Mouse (Mus musculus) forebrain, embryonic 13.5 days (tissue): Measurements from ENCODE around the gene Iqck. TPM values are rescaled to one million over a fixed set of nuclear protein-coding genes. Genes with fewer than 3 reads are reported as not detected.
A peak's percentile ranks its signal among the peaks of the same experiment; 100 is the strongest.

Source experiments
- ATAC-seq: fragments of 200-750 bp; cut with Nextera tagmentation; 2 replicates; pipeline ENCODE4 v1.8.0; 2017
- H3K27ac ChIP-seq: fragments of 300-500 bp; sonication (generic); 2 replicates; pipeline ENCODE4 v1.5.1; 2015; ENCODE audit warnings: inconsistent platforms, mild to moderate bottlenecking, moderate library complexity
- H3K27me3 ChIP-seq: fragments of 300-500 bp; sonication (generic); 2 replicates; pipeline ENCODE4 v1.6.1; 2015; ENCODE audit warnings: mild to moderate bottlenecking, inconsistent platforms
- H3K36me3 ChIP-seq: fragments of 300-500 bp; sonication (generic); 2 replicates; pipeline ENCODE4 v1.6.1; 2015; ENCODE audit warnings: mild to moderate bottlenecking, inconsistent platforms; ENCODE audit not compliant: poor library complexity, severe bottlenecking
- H3K4me1 ChIP-seq: fragments of 300-500 bp; sonication (generic); 2 replicates; pipeline ENCODE4 v1.6.1; 2015; ENCODE audit warnings: inconsistent platforms
- H3K4me2 ChIP-seq: fragments of 300-500 bp; sonication (generic); 2 replicates; pipeline ENCODE4 v1.6.1; 2015; ENCODE audit warnings: inconsistent platforms, mild to moderate bottlenecking, moderate library complexity
- H3K4me3 ChIP-seq: fragments of 300-500 bp; sonication (generic); 2 replicates; pipeline ENCODE4 v1.5.1; 2015; ENCODE audit warnings: mild to moderate bottlenecking, inconsistent platforms
- H3K9ac ChIP-seq: fragments of 300-500 bp; sonication (generic); 2 replicates; pipeline ENCODE4 v1.6.1; 2015; ENCODE audit warnings: mild to moderate bottlenecking, inconsistent platforms
- H3K9me3 ChIP-seq: fragments of 300-500 bp; sonication (generic); replicated peaks from 2 replicates; pipeline ENCODE4 v1.6.1; 2016; ENCODE audit warnings: inconsistent platforms
- WGBS: fragments of 180-500 bp; shearing (Covaris S2); methylation state at CpG from one replicate; pipeline ENCODE4 v1.1.7; 2015; 5-methylcytosine and 5-hydroxymethylcytosine counted together
- polyA plus RNA-seq: library from polyadenylated mRNA; unstranded; fragments of >200 nt; fragmentation: Nextera tagmentation; extraction: Ambion mirVana; gene quantifications from 2 replicates; pipeline ENCODE4 v1.2.1, GENCODE M21; 2015

Iqck gene
- polyA plus RNA-seq, 1 experiment from 2014 or later = 3.1 TPM

GRCm38 (mm10) chr7:118827975-118828416 lies 27.6 kb upstream of the Iqck start:
- no peak overlapping the region for H3K9ac ChIP-seq
- H3K4me3 ChIP-seq = no peak overlapping the region
- no peak overlapping the region for H3K27ac ChIP-seq
- peaks cover 46% of the 10 kb centered on the region for H3K36me3 ChIP-seq
- H3K9me3 ChIP-seq = no peaks in the 10 kb centered on the region
- peak; percentile 53; the same call in 1 of the 2 replicates for ATAC-seq
- H3K4me2 ChIP-seq = no peak overlapping the region
- H3K27me3 ChIP-seq = no peaks in the 10 kb centered on the region
- H3K4me1 ChIP-seq = peaks cover 10% of the 10 kb centered on the region; the same call in 1 of the 2 replicates
- WGBS = 4% methylated on average over 5 of the region's 5 CpGs

GRCm38 (mm10) chr7:118837901-118838300 lies 17.7 kb upstream of the Iqck start:
- Histone ChIP-seq H3K9ac (no peak overlapping the region), H3K27ac (no peak overlapping the region), H3K36me3 (peaks cover 98% of the 10 kb centered on the region), H3K4me2 (no peak overlapping the region), H3K4me1 (peaks cover 13% of the 10 kb centered on the region), H3K27me3 (no peaks in the 10 kb centered on the region), H3K9me3 (no peaks in the 10 kb centered on the region), H3K4me3 (no peak overlapping the region)
- no peak for ATAC-seq
- WGBS = 91% methylated on average over 5 of the region's 5 CpGs

GRCm38 (mm10) chr7:118841030-118841745 lies 14.4 kb upstream of the Iqck start:
- Histone ChIP-seq H3K4me2 (no peak overlapping the region), H3K36me3 (peaks cover 98% of the 10 kb centered on the region), H3K27ac (peak overlapping the region; percentile 35), H3K9me3 (no peaks in the 10 kb centered on the region), H3K9ac (no peak overlapping the region), H3K4me1 (peaks cover 13% of the 10 kb centered on the region), H3K27me3 (no peaks in the 10 kb centered on the region), H3K4me3 (no peak overlapping the region)
- WGBS = 74% methylated on average over 8 of the region's 8 CpGs
- 0 out of 2 replicates have a peak, but pooled peaks have one; percentile 30 for ATAC-seq

- H3K9ac ChIP-seq = no peak overlapping the region
- no peak overlapping the region for H3K4me3 ChIP-seq
- no peak overlapping the region for H3K4me2 ChIP-seq
- no peaks in the 10 kb centered on the region for H3K9me3 ChIP-seq
- 0 out of 2 replicates have a peak overlapping the region, but pooled peaks have one; percentile 35 for H3K27ac ChIP-seq
- 77% methylated on average over 1 of the region's 1 CpGs for WGBS
- H3K36me3 ChIP-seq = peaks cover 98% of the 10 kb centered on the region
- peak; percentile 50; the same call in 1 of the 2 replicates for ATAC-seq
- H3K4me1 ChIP-seq = peaks cover 13% of the 10 kb centered on the region
- no peaks in the 10 kb centered on the region for H3K27me3 ChIP-seq
Measured at GRCm38 (mm10) chr7:118841796-118842195, 13.8 kb upstream of the Iqck start.

GRCm38 (mm10) chr7:118842938-118843337 lies 12.6 kb upstream of the Iqck start:
- H3K36me3 ChIP-seq = peaks cover 98% of the 10 kb centered on the region
- H3K9me3 ChIP-seq = no peaks in the 10 kb centered on the region
- H3K27me3 ChIP-seq = no peaks in the 10 kb centered on the region
- H3K4me3 ChIP-seq = no peak overlapping the region
- no peak for ATAC-seq
- H3K27ac ChIP-seq = no peak overlapping the region
- 78% methylated on average over 4 of the region's 4 CpGs for WGBS
- peaks cover 13% of the 10 kb centered on the region for H3K4me1 ChIP-seq
- no peak overlapping the region for H3K4me2 ChIP-seq
- no peak overlapping the region for H3K9ac ChIP-seq

GRCm38 (mm10) chr7:118845141-118845540 lies 10.4 kb upstream of the Iqck start:
- Histone ChIP-seq H3K9ac (no peak overlapping the region), H3K4me3 (no peak overlapping the region), H3K36me3 (peaks cover 99% of the 10 kb centered on the region), H3K9me3 (no peaks in the 10 kb centered on the region), H3K4me1 (peaks cover 13% of the 10 kb centered on the region), H3K4me2 (no peak overlapping the region), H3K27me3 (no peaks in the 10 kb centered on the region), H3K27ac (no peak overlapping the region)
- WGBS = 90% methylated on average over 5 of the region's 5 CpGs
- no peak for ATAC-seq

- H3K27ac ChIP-seq = no peak overlapping the region
- peaks cover 14% of the 10 kb centered on the region for H3K4me1 ChIP-seq
- H3K9me3 ChIP-seq = no peaks in the 10 kb centered on the region
- H3K36me3 ChIP-seq = peaks cover 100% of the 10 kb centered on the region
- H3K9ac ChIP-seq = no peak overlapping the region
- WGBS = 94% methylated on average over 4 of the region's 4 CpGs
- H3K27me3 ChIP-seq = no peaks in the 10 kb centered on the region
- ATAC-seq = no peak
- H3K4me2 ChIP-seq = no peak overlapping the region
- H3K4me3 ChIP-seq = no peak overlapping the region
Measured at GRCm38 (mm10) chr7:118846329-118846728, 9.2 kb upstream of the Iqck start.

- Histone ChIP-seq H3K4me2 (no peak overlapping the region), H3K9me3 (no peaks in the 10 kb centered on the region), H3K4me1 (peaks cover 8% of the 10 kb centered on the region), H3K9ac (no peak overlapping the region), H3K4me3 (no peak overlapping the region), H3K27ac (no peak overlapping the region), H3K27me3 (no peaks in the 10 kb centered on the region), H3K36me3 (peaks cover 98% of the 10 kb centered on the region)
- ATAC-seq = no peak
- 87% methylated on average over 10 of the region's 10 CpGs for WGBS
Measured at GRCm38 (mm10) chr7:118848796-118849195, 6.8 kb upstream of the Iqck start.

- H3K4me2 ChIP-seq = no peak overlapping the region
- no peaks in the 10 kb centered on the region for H3K27me3 ChIP-seq
- no peak overlapping the region for H3K9ac ChIP-seq
- ATAC-seq = no peak
- H3K36me3 ChIP-seq = peaks cover 89% of the 10 kb centered on the region
- peaks cover 17% of the 10 kb centered on the region for H3K4me1 ChIP-seq
- H3K9me3 ChIP-seq = no peaks in the 10 kb centered on the region
- 95% methylated on average over 5 of the region's 5 CpGs for WGBS
- no peak overlapping the region for H3K27ac ChIP-seq
- H3K4me3 ChIP-seq = no peak overlapping the region
Measured at GRCm38 (mm10) chr7:118849543-118850250, 5.9 kb upstream of the Iqck start.

- Histone ChIP-seq H3K36me3 (peaks cover 79% of the 10 kb centered on the region), H3K27me3 (no peaks in the 10 kb centered on the region), H3K4me1 (peaks cover 20% of the 10 kb centered on the region), H3K4me3 (no peak overlapping the region), H3K9me3 (no peaks in the 10 kb centered on the region), H3K4me2 (no peak overlapping the region), H3K9ac (no peak overlapping the region), H3K27ac (no peak overlapping the region)
- 75% methylated on average over 9 of the region's 9 CpGs for WGBS
- no peak for ATAC-seq
Measured at GRCm38 (mm10) chr7:118850676-118851290, 4.8 kb upstream of the Iqck start.

- Histone ChIP-seq H3K27ac (no peak overlapping the region), H3K4me2 (no peak overlapping the region), H3K4me1 (peaks cover 25% of the 10 kb centered on the region), H3K9me3 (no peaks in the 10 kb centered on the region), H3K36me3 (peaks cover 71% of the 10 kb centered on the region), H3K27me3 (no peaks in the 10 kb centered on the region), H3K9ac (no peak overlapping the region), H3K4me3 (no peak overlapping the region)
- ATAC-seq = no peak
- WGBS = 94% methylated on average over 7 of the region's 7 CpGs
Measured at GRCm38 (mm10) chr7:118851571-118851970, 4.0 kb upstream of the Iqck start.

- H3K4me2 ChIP-seq = no peak overlapping the region
- no peaks in the 10 kb centered on the region for H3K9me3 ChIP-seq
- no peaks in the 10 kb centered on the region for H3K27me3 ChIP-seq
- H3K4me3 ChIP-seq = no peak overlapping the region
- ATAC-seq = no peak
- H3K4me1 ChIP-seq = peaks cover 27% of the 10 kb centered on the region
- no peak overlapping the region for H3K27ac ChIP-seq
- no peak overlapping the region for H3K9ac ChIP-seq
- H3K36me3 ChIP-seq = peaks cover 60% of the 10 kb centered on the region
- 96% methylated on average over 4 of the region's 4 CpGs for WGBS
Measured at GRCm38 (mm10) chr7:118852611-118853010, 2.9 kb upstream of the Iqck start.
